Mouse (Mus musculus): ENCODE results near the gene Spata21.

GRCm38 (mm10) chr4:141101855-141102254 lies 13.7 kb downstream of the Spata21 start:
- no peak for TF ChIP-seq GATA1 (IDR thresholded peaks at IDR 0.05; ENCODE audit: borderline replicate concordance, low read length)
- peak; percentile 69; the same call in 1 of the 2 replicates for TF ChIP-seq CTCF (IDR thresholded peaks at IDR 0.05; ENCODE audit: low read depth, low read length)

Data from G1E (cell line).